ENCODE assay signal across 10 mouse cellular contexts in genomic region chr16:84772496-84773267, GRCm38 (mm10). TPM values are rescaled to one million over a fixed set of nuclear protein-coding genes. Genes with fewer than 3 reads are reported as not detected.
DNase-seq lines count a peak whose midpoint lies in the region; ATAC-seq and TF ChIP-seq lines count a peak whose summit lies in the region.
"Had no signal": no experiment of that assay in that cellular context is flagged by ENCODE, and none has a peak within 500 bp of the region (broad histone marks: within the 10 kb centered on the region; RNA-seq: fewer than 3 reads in every experiment).

No protein-coding gene starts in this region.

- H3K4me1 ChIP-seq in hindbrain, embryonic 10.5 days (replicated peaks): peaks cover 27% of the 10 kb centered on the region
- no peaks in the 10 kb centered on the region for H3K4me1 ChIP-seq in neural tube, embryonic 11.5 days (ENCODE audit: control insufficient read depth, insufficient read depth, low read length)

- H3K27ac ChIP-seq in layer of hippocampus, adult 2 months: 0 out of 2 replicates have a peak overlapping the region, but pooled peaks have one; percentile 90
- peak overlapping the region; percentile 97 for H3K27ac ChIP-seq in hindbrain, embryonic 10.5 days
- peak overlapping the region; percentile 92; the same call in 1 of the 2 replicates for H3K27ac ChIP-seq in neural tube, embryonic 11.5 days (ENCODE audit: low read depth, low read length)

- H3K27me3 ChIP-seq in hindbrain, embryonic 10.5 days (ENCODE audit: insufficient read depth, poor library complexity, severe bottlenecking): no peaks in the 10 kb centered on the region
- H3K27me3 ChIP-seq in neural tube, embryonic 11.5 days (ENCODE audit: control insufficient read depth, insufficient read depth, low read length): no peaks in the 10 kb centered on the region

- no peaks in the 10 kb centered on the region for H3K9me3 ChIP-seq in hindbrain, embryonic 10.5 days
- no peaks in the 10 kb centered on the region for H3K9me3 ChIP-seq in neural tube, embryonic 11.5 days (ENCODE audit: control insufficient read depth, low read length)

- 11% methylated on average over 8 of the region's 8 CpGs for WGBS in hindbrain, embryonic 10.5 days
- 14% methylated on average over 8 of the region's 8 CpGs for WGBS in neural tube, embryonic 11.5 days

- no peak overlapping the region; the same call in 1 of the 2 replicates for H3K4me3 ChIP-seq in layer of hippocampus, adult 2 months
- peak overlapping the region; percentile 81 for H3K4me3 ChIP-seq in hindbrain, embryonic 10.5 days
- H3K4me3 ChIP-seq in neural tube, embryonic 11.5 days (ENCODE audit: low read depth, low read length): no peak overlapping the region

- no peak for DNase-seq in layer of hippocampus, adult 2 months (ENCODE audit: low spot score in 2 of 2)
- no peak for DNase-seq in layer of hippocampus, postnatal 36 days
- peak; percentile 37 for DNase-seq in embryo, embryonic 9.5 days (ENCODE audit: extremely low spot score)
- peak; percentile 75 for DNase-seq in hindbrain, embryonic 10.5 days (ENCODE audit: low spot score)
- DNase-seq in neural tube, embryonic 11.5 days (ENCODE audit: low spot score): peak; percentile 62
- no peak for DNase-seq in urinary bladder, adult 2 months (ENCODE audit: low spot score)
- DNase-seq in cerebellum, adult 18-20 months: no peak
- no peak for DNase-seq in natural killer cell, adult 2 months (ENCODE audit: low spot score in 2 of 2)
- DNase-seq: thymus, adult 2 months had no signal

- ATAC-seq in neural tube, embryonic 11.5 days (ENCODE audit: insufficient read depth, low FRiP score, low TSS enrichment): peak; percentile 66

- peaks cover 6% of the 10 kb centered on the region; the same call in 1 of the 2 replicates for H3K36me3 ChIP-seq in hindbrain, embryonic 10.5 days
- no peaks in the 10 kb centered on the region for H3K36me3 ChIP-seq in neural tube, embryonic 11.5 days (ENCODE audit: control insufficient read depth, insufficient read depth, low read length)

- peak overlapping the region; percentile 92 for H3K9ac ChIP-seq in neural tube, embryonic 11.5 days (ENCODE audit: low read length)

- peak; percentile 37 for TF ChIP-seq CTCF in layer of hippocampus, adult 2 months (conservative IDR thresholded peaks at IDR 0.05)

- peak overlapping the region; percentile 77; the same call in 1 of the 2 replicates for H3K4me2 ChIP-seq in neural tube, embryonic 11.5 days (ENCODE audit: low read depth)

RNA-seq across cellular contexts. Expression of gene Jam2, which starts 1.2 kb away (rescaled TPM):
- total RNA-seq in layer of hippocampus, adult 2 months (2021): 10 to 100 TPM; 18.9 to 22.6 TPM
- total RNA-seq in layer of hippocampus, postnatal 36 days (2021): 10 to 100 TPM; 21.2 to 22.3 TPM
- polyA plus RNA-seq in hindbrain, embryonic 10.5 days (2016; fragmentation: Nextera tagmentation; extraction: Ambion mirVana): 46.5 and 52.6 TPM in 2 replicates
- polyA plus RNA-seq in neural tube, embryonic 11.5 days (2014; fragmentation: Nextera tagmentation; extraction: Ambion mirVana): 63.5 and 66.0 TPM in 2 replicates
- polyA plus RNA-seq in urinary bladder, adult 2 months (2012; rRNA removed): 26.8 and 26.9 TPM in 2 replicates
- total RNA-seq: neutrophil, adult 5-6 weeks had no signal

RNA-seq across cellular contexts. Expression of gene Mrpl39, which starts 37.1 kb away (rescaled TPM):
- total RNA-seq in layer of hippocampus, adult 2 months (2021): 10 to 100 TPM; 19.7 to 27.6 TPM
- total RNA-seq in layer of hippocampus, postnatal 36 days (2021): 10 to 100 TPM; 22.6 to 22.9 TPM
- 50.3 and 54.4 TPM in 2 replicates for polyA plus RNA-seq in hindbrain, embryonic 10.5 days (2016; fragmentation: Nextera tagmentation; extraction: Ambion mirVana)
- polyA plus RNA-seq in neural tube, embryonic 11.5 days (2014; fragmentation: Nextera tagmentation; extraction: Ambion mirVana): 51.7 and 52.7 TPM in 2 replicates
- 22.1 and 24.4 TPM in 2 replicates for polyA plus RNA-seq in urinary bladder, adult 2 months (2012; rRNA removed)

Comparison
In these comparisons a context has a peak if more than half of its experiments do, and no peak if none do; other contexts are left out.
1. DNase-seq: peak in embryo, embryonic 9.5 days (single experiment), hindbrain, embryonic 10.5 days (single experiment) and neural tube, embryonic 11.5 days (single experiment); none in layer of hippocampus, adult 2 months (0 of 2), layer of hippocampus, postnatal 36 days (0 of 2), urinary bladder, adult 2 months (single experiment), cerebellum, adult 18-20 months (0 of 2) and natural killer cell, adult 2 months (0 of 2).
2. Peak in every context shown above with its lines, with median percentiles within 50 percentile points of each other: H3K27ac ChIP-seq.